Mouse (Mus musculus) limb, embryonic 14.5 days (tissue): ENCODE data around the gene Pigx. TPM values are rescaled to one million over a fixed set of nuclear protein-coding genes. Genes with fewer than 3 reads are reported as not detected.

Experiments
- ATAC-seq: fragments of 200-750 bp; cut with Nextera tagmentation; 2 replicates; pipeline ENCODE4 v1.8.0; 2017; ENCODE audit warnings: low read depth, moderate number of reproducible peaks, moderate TSS enrichment; ENCODE audit not compliant: low FRiP score
- DNase-seq: peaks from one replicate; pipeline ENCODE4 v3.0.0-alpha.2; 2015; ENCODE audit warnings: low spot score
- H3K27ac ChIP-seq: fragments of 300-500 bp; sonication (generic); replicated peaks from 2 replicates; pipeline ENCODE4 v1.5.1; 2014; ENCODE audit warnings: low read depth, mild to moderate bottlenecking, low read length, moderate library complexity, mixed read lengths
- H3K27me3 ChIP-seq: fragments of 300-500 bp; sonication (generic); 2 replicates; pipeline ENCODE4 v1.6.1; 2014; ENCODE audit warnings: low read length, mixed read lengths; ENCODE audit not compliant: control insufficient read depth, insufficient read depth
- H3K36me3 ChIP-seq: fragments of 300-500 bp; sonication (generic); 2 replicates; pipeline ENCODE4 v1.6.1; 2014; ENCODE audit warnings: mild to moderate bottlenecking, low read length, moderate library complexity, mixed read lengths; ENCODE audit not compliant: control insufficient read depth, insufficient read depth
- H3K4me1 ChIP-seq: fragments of 300-500 bp; sonication (generic); 2 replicates; pipeline ENCODE4 v1.6.1; 2014; ENCODE audit warnings: antibody characterized with exemption, low read length, mixed read lengths; ENCODE audit not compliant: control insufficient read depth, insufficient read depth
- H3K4me2 ChIP-seq: fragments of 300-500 bp; sonication (generic); replicated peaks from 2 replicates; pipeline ENCODE4 v1.6.1; 2014; ENCODE audit warnings: low read depth, mild to moderate bottlenecking, low read length, moderate library complexity; ENCODE audit not compliant: severe bottlenecking
- H3K4me3 ChIP-seq: fragments of 300-500 bp; sonication (generic); replicated peaks from 2 replicates; pipeline ENCODE4 v1.5.1; 2014; ENCODE audit warnings: low read length
- H3K9ac ChIP-seq: fragments of 300-500 bp; sonication (generic); 2 replicates; pipeline ENCODE4 v1.6.1; 2014; ENCODE audit warnings: mild to moderate bottlenecking, low read depth, low read length, moderate library complexity; ENCODE audit not compliant: severe bottlenecking
- H3K9me3 ChIP-seq: fragments of 300-500 bp; sonication (generic); 2 replicates; pipeline ENCODE4 v1.6.1; 2016; ENCODE audit warnings: low read length; ENCODE audit not compliant: control insufficient read depth
- POLR2A ChIP-seq: fragments of 200-500 bp; IDR thresholded peaks from 2 replicates; pipeline ENCODE4 v1.8.0; 2012; ENCODE audit warnings: inconsistent platforms, mild to moderate bottlenecking, moderate library complexity, borderline replicate concordance; ENCODE audit not compliant: insufficient read depth, insufficient read length; ENCODE audit errors: extremely low read depth
- WGBS: fragments of 180-500 bp; shearing (Covaris S2); extraction: QIAGEN DNeasy Blood & Tissue Kit; methylation state at CpG from one replicate; pipeline ENCODE4 v1.1.7; 2014; 5-methylcytosine and 5-hydroxymethylcytosine counted together
- polyA plus RNA-seq, 2 experiments: library from polyadenylated mRNA; depleted of rRNA in 1 of 2; stranded (reverse) in 1 of 2; unstranded in 1 of 2; fragments of >200 nt; fragmentation: Nextera tagmentation in 1 of 2; extraction: Ambion mirVana in 1 of 2; gene quantifications; 2 replicates each; pipeline versions ENCODE4 v1.2.1 to v1.2.3; 2012 to 2014

Pigx gene
- polyA plus RNA-seq, 2 experiments, result 71.1 to 105 TPM

DNA sequence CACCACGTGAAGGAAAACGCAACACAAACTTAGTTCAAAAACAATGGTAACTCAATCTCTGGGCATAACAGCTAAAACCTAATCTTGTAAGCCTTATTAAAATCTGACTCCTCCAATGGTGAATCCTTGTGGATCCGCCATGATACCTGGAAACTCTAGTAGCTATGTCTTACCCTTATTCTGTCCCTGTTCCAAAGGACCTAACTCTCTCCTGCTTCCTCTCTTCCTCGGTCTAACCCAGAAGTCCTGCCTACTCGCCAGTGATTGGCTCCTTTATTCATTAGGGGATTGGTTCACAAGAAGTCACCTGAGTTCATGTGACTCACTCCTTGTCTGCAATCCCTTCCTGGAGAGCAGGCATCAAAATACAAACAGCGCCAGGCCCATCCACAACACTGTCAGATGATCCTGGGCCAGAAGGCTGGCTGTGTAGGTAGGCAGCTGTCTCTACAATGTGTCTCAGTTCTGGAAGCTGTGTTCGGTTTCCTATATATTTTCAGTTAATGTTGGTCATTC, 36.4 kb upstream of the Pigx start:
- WGBS, result 80% methylated on average over 7 of the region's 7 CpGs
- no peaks in the 10 kb centered on the region for H3K9me3 ChIP-seq
- H3K27ac ChIP-seq, result no peak overlapping the region
- no peaks in the 10 kb centered on the region for H3K27me3 ChIP-seq
- H3K4me3 ChIP-seq, result no peak overlapping the region
- TF ChIP-seq POLR2A, result no peak
- no peak overlapping the region for H3K9ac ChIP-seq
- H3K36me3 ChIP-seq, result no peaks in the 10 kb centered on the region
- H3K4me1 ChIP-seq, result no peaks in the 10 kb centered on the region
- DNase-seq, result no peak
- no peak for ATAC-seq
- H3K4me2 ChIP-seq, result no peak overlapping the region

DNA sequence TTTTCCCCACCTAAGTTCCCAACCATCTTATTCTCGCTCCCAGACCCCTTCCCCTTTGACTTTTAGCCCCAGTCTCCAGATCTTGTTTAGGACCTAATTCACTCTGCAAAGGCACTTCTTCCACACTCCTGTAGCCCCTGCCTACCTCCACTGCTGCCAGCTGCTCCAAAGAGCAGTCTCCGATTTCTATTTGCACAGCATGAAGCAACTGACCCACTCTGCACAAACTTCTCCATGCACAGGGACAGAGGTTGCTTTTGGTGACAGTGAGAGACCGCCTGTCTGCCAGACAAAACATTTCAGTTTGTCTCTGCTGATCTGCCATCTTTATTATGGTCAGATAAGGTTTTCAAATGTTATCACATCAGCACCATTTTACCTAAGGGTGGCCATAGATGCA, 33.6 kb upstream of the Pigx start:
- no peaks in the 10 kb centered on the region for H3K27me3 ChIP-seq
- H3K4me1 ChIP-seq, result no peaks in the 10 kb centered on the region
- H3K4me2 ChIP-seq, result no peak overlapping the region
- no peak for TF ChIP-seq POLR2A
- no peaks in the 10 kb centered on the region for H3K36me3 ChIP-seq
- H3K27ac ChIP-seq, result no peak overlapping the region
- ATAC-seq (no peak), DNase-seq (no peak)
- no peak overlapping the region for H3K9ac ChIP-seq
- H3K9me3 ChIP-seq, result no peaks in the 10 kb centered on the region
- no peak overlapping the region for H3K4me3 ChIP-seq
- WGBS, result 82% methylated on average over 3 of the region's 3 CpGs

DNA sequence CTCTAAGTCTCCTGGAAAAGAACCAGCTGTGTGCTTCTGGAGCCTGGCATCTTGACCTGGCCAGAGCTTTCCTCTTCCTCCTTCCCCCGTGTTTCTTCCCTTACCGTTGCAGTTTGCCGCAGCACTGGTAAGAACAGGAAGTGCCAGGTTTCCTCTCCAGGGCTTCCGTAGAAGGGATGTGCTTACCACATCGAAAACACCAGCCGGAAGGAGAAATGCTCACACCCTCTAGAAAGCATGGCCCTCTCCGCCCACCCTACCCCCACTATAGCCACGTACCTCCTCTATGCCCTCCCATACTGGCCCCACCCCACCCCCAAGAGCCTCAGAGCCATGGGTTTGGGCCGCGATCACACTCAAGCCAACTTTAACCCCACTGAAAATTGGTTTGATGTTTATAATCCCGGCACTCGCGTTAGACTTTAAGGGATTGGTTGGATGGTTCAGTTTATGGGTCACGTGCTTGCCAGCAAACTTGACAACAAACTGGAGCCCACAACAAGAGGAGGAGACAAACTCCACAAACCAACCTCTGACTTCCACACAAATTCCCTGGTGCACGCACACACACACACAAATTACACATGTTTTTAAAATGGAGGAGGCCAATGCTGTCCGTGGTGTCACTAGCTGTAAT, 30.8 kb upstream of the Pigx start:
- Histone ChIP-seq H3K4me1 (no peaks in the 10 kb centered on the region), H3K4me3 (no peak overlapping the region), H3K9me3 (no peaks in the 10 kb centered on the region), H3K4me2 (0 out of 2 replicates have a peak overlapping the region, but pooled peaks have one; percentile 5), H3K36me3 (no peaks in the 10 kb centered on the region), H3K27ac (no peak overlapping the region), H3K27me3 (no peaks in the 10 kb centered on the region), H3K9ac (no peak overlapping the region)
- WGBS, result 64% methylated on average over 16 of the region's 16 CpGs
- TF ChIP-seq POLR2A, result no peak
- no peak for ATAC-seq
- no peak for DNase-seq

GRCm38 (mm10) chr16:32129449-32130189, 30.1 kb upstream of the Pigx start:
- H3K9me3 ChIP-seq, result no peaks in the 10 kb centered on the region
- H3K36me3 ChIP-seq, result no peaks in the 10 kb centered on the region
- TF ChIP-seq POLR2A, result no peak
- WGBS, result 75% methylated on average over 20 of the region's 20 CpGs
- DNase-seq (no peak), ATAC-seq (no peak)
- H3K4me2 ChIP-seq, result 0 out of 2 replicates have a peak overlapping the region, but pooled peaks have one; percentile 5
- no peak overlapping the region for H3K4me3 ChIP-seq
- H3K27me3 ChIP-seq, result no peaks in the 10 kb centered on the region
- no peak overlapping the region for H3K9ac ChIP-seq
- no peaks in the 10 kb centered on the region for H3K4me1 ChIP-seq
- H3K27ac ChIP-seq, result no peak overlapping the region

- no peaks in the 10 kb centered on the region for H3K36me3 ChIP-seq
- no peak overlapping the region for H3K4me2 ChIP-seq
- DNase-seq (no peak), ATAC-seq (no peak)
- 85% methylated on average over 4 of the region's 4 CpGs for WGBS
- H3K27ac ChIP-seq, result 0 out of 2 replicates have a peak overlapping the region, but pooled peaks have one; percentile 19
- no peak overlapping the region for H3K4me3 ChIP-seq
- no peak for TF ChIP-seq POLR2A
- H3K27me3 ChIP-seq, result no peaks in the 10 kb centered on the region
- no peaks in the 10 kb centered on the region for H3K4me1 ChIP-seq
- H3K9me3 ChIP-seq, result no peaks in the 10 kb centered on the region
- H3K9ac ChIP-seq, result no peak overlapping the region
Measured at GRCm38 (mm10) chr16:32127046-32127445, 27.5 kb upstream of the Pigx start.
